Mouse (Mus musculus): Measurements from ENCODE around the gene Dolpp1.

Gene Dolpp1

DNA sequence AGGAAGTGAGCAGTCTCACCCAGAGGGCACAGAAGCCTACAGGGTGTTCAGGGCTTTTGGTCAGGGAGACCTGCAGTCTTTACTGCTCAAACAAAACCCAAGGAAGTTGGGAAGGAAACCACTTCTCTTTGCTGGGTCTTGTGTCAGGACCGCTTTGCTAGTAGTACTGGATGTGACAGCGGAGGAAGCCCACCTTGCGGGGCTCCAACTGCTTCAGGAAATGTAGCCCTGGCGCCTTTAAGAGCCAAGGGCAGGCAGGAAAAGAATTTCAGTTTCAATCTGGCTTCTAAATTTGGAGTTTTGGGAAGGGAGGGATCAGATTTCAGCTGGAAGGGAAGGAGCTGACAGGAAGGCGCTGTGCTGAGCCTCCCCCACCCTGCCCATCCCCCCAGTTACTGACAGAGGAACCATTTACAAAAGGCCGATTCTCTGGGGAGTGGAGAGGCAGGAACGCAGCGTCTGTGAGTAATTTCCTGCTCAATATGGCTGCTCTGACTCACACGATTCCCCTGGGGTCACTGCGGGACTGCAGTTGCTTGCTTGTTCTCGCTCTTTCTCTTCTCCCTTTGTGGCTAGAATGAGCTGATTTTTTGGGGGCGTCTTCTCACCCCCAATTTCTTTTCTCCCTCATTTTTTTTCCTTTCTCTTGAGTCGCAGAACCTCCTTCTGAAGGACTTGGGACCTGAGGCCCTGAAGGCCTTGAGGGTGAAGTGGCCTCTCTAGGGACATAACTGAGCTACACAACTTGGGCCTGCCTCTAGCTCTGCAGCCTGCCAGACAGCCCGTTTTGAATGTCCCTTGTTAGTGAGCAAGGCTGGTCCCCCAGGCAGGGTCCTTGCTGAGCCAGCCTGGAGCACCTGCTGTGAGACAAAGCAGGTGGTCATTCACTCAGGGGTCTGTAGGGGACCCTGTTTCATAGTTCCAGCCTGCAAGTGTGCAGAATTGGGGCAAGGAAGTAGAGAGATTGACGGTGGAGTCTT lies 49.8 kb downstream of the Dolpp1 start:
- no peak for DNase-seq

DNA sequence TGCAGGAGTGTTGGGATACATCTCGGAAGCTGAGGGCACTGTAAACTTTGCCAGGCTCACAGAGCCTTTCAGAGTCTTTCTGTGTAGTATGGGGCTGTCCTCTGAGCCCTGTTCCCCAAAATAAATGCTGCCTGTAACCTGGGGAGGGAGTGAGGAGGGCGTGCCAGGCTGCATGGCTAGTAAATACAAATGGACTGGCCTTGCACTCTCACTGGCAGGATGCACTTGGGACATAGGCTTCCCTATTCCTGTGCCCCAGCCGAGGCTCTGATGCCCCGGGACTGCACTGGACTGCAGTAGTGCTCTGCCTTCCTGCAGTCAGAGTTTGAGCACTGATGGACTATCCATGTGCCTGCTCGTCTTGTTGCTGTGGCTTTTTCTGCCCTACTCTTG lies 50.4 kb downstream of the Dolpp1 start:
- DNase-seq: no peak

DNA sequence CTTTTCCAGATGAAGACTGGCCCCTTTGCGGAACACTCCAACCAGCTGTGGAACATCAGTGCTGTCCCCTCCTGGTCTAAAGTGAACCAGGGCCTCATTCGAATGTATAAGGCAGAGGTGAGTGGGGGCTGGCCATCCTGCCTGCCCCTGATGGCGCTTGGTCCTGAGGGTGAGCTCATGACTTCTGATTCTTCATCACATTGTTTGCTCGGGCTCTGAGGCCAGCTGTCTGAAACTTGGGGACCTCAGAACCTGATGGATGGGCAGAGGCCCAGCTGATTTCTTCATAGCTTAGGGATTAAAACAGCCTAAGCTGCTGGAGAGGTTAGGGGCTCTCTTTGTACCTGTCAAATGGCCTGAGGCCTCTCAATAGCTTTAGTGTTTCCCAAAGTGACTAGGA lies 51.2 kb downstream of the Dolpp1 start:
- DNase-seq: no peak

GRCm38 (mm10) chr2:30444006-30444405 lies 52.0 kb downstream of the Dolpp1 start:
- no peak for DNase-seq

- DNase-seq: no peak
These were observed 52.4 kb downstream of the Dolpp1 start for GRCm38 (mm10) chr2:30444450-30444849.

DNA sequence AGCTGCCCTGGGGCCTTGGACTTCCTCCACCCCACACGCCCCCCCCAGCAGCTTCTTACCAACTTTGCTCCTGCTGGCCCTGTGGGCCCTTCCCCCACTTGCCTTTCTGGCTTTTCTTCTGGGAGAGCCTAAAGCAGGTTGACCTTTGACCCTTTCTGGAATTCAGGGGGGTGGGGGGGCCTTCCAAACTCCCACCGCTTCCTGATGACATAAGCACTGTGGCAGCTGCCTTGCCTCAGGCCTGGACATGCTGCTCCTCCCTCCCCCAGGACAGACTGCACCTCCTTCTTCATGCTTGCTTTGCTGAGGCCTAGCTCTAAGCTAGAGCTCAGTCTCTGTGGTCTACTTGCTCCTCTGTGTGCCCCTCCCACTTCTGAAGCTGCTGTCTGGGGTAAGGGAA lies 53.3 kb downstream of the Dolpp1 start:
- no peak for DNase-seq

GRCm38 (mm10) chr2:30446891-30447826 lies 55.1 kb downstream of the Dolpp1 start:
- DNase-seq: no peak

DNA sequence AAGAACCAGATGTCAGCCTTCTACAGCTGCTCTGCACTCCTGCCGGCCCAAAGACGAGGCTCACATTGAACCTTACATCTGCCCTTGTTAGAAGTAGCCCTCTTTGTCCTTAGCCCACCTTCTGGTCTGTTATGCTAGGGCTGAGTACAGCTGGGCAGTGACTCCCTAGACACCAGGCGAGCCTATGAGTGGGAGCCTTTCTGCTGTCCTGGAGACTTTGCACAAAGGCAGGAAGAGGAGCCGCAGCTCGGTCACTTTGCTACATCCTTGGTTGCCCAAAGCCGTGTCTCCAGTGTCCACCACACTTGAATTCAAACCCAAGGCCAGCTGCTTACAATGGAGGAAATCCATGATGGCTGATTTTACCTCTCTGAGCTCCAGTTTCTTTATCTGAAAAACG lies 56.3 kb downstream of the Dolpp1 start:
- DNase-seq: no peak

Measured in cerebellum, adult 11 months (tissue).